Mouse (Mus musculus): ENCODE measurements around the gene Ufc1. TPM values are rescaled to one million over a fixed set of nuclear protein-coding genes. Genes with fewer than 3 reads are reported as not detected.
"Not testable (repeated sequence)": the region's sequence is repeated elsewhere in the genome, so short reads cannot be mapped to it uniquely, and the experiment has no call there.

The Ufc1 gene
- polyA plus RNA-seq, 2 experiments from 2014 or later, result 100 to 110 TPM

DNA sequence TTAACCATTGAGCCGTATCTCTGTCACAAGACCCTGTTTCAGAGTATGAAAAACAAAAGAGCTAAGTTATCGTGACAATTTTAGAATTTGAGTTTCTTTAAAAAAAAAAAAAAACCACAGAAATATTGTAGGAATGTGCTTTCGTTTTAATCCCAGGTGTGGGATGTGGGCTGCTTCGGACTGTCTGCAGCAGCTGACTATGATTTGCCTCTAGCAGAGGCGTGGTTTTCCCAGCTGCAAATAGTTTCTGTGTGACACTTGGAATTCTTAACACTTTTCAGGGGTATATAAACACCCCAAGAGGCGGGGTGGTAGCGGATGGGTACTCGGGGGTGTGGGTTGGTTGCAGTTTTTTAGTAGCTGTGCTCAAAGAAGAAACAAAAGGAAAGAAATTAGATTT lies 49.5 kb downstream of the Ufc1 start:
- ATAC-seq, result no peak

DNA sequence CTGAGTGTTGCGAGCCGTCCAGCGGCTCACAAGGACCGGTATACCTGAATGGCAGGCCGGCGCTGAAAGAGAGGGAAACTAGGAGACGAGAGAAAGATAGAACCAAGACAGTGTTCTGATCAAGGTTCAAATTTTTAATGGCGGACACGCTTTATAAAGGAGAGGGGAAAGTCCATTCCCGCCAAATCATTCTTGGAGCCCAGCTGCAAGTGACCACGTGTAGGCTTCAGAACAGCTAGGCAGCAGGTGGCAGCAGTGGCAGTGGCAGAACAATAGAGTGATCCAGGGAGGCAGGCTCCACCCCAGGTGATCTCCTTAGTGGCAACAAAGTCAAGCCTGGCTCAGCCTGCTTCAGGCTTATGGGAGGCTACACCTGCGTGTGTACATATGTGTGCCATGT lies 52.9 kb downstream of the Ufc1 start:
- ATAC-seq, result not testable (repeated sequence)

- no peak for ATAC-seq
Observed at GRCm38 (mm10) chr1:171240911-171241310, 53.9 kb downstream of the Ufc1 start.

DNA sequence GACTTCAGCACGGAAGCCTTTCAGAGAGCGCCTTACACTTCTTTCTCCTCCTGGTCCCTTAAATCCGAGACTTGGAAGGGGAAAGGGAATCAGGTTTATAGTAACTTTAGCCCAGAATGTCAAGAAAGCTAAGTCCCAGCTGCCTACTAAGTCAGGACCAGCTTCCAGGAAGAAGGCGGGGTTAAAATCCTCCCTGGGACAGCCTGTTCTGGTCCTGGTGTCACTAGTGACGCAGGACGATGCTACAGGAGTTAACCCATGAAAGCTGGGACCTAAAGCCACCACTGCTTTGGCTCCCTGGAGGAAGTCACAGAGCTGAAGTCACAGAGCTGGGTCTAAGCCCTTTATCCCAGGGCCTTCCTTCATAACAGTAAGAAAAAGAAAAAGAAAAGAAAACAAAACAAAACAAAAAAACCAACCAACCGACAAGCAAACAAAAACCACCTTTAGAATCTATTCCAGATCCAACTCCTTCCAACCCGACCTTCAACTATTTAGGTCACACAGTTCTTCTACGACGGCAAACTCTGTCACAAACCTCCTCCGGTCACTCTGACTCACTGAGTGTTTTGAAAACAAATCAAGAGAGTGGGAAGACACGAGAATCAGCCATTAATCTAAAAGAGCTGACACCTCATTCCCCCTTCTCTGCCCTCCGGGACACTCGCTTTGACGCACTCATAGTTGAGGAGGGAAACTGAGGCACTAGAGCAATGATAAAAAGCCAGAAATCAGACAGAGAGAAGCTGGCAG lies 54.7 kb downstream of the Ufc1 start:
- ATAC-seq, result no peak

Other genes starting within 250 kb of the Ufc1 start
- gene Fcgr3, start 230.1 kb downstream of the Ufc1 start, polyA plus RNA-seq (2017; shearing (Covaris generic)), result under 1 TPM in 1 of 2 experiments, not detected in 1; 0.45 TPM
- 1 to 10 TPM; 2.1 to 2.4 TPM for gene Cfap126, start 181.1 kb downstream of the Ufc1 start, polyA plus RNA-seq (2017; shearing (Covaris generic))
- gene Sdhc, start 144.4 kb downstream of the Ufc1 start, polyA plus RNA-seq (2017; shearing (Covaris generic)), result 100 to 1,000 TPM; 102 to 131 TPM
- not detected for gene Mpz, start 144.3 kb downstream of the Ufc1 start, polyA plus RNA-seq (2017; shearing (Covaris generic))
- not detected for gene Pcp4l1, start 98.8 kb downstream of the Ufc1 start, polyA plus RNA-seq (2017; shearing (Covaris generic))
- gene Nr1i3, start 81.1 kb downstream of the Ufc1 start, polyA plus RNA-seq (2017; shearing (Covaris generic)), result under 1 TPM; 0.40 to 0.66 TPM
- 10 to 100 TPM; 25.1 to 27.8 TPM for gene Tomm40l, start 72.5 kb downstream of the Ufc1 start, polyA plus RNA-seq (2017; shearing (Covaris generic))
- not detected for gene Apoa2, start 70.0 kb downstream of the Ufc1 start, polyA plus RNA-seq (2017; shearing (Covaris generic))
- 1 to 10 TPM; 1.7 to 4.0 TPM for gene Fcer1g, start 60.7 kb downstream of the Ufc1 start, polyA plus RNA-seq (2017; shearing (Covaris generic))
- gene Adamts4, start 44.6 kb downstream of the Ufc1 start, polyA plus RNA-seq (2017; shearing (Covaris generic)), result under 1 TPM in 1 of 2 experiments, not detected in 1; 0.09 TPM
- gene Ndufs2, start 43.6 kb downstream of the Ufc1 start, polyA plus RNA-seq (2017; shearing (Covaris generic)), result 100 to 1,000 TPM; 108 to 141 TPM
- 10 to 100 TPM; 33.1 to 35.7 TPM for gene B4galt3, start 24.7 kb downstream of the Ufc1 start, polyA plus RNA-seq (2017; shearing (Covaris generic))
- 10 to 100 TPM; 53.6 to 58.0 TPM for gene Ppox, start 13.8 kb downstream of the Ufc1 start, polyA plus RNA-seq (2017; shearing (Covaris generic))
- gene Usp21, start 7.0 kb downstream of the Ufc1 start, polyA plus RNA-seq (2017; shearing (Covaris generic)), result 10 to 100 TPM; 11.8 to 19.8 TPM
- 10 to 100 TPM; 33.7 to 35.2 TPM for gene Dedd, start 34.1 kb upstream of the Ufc1 start, polyA plus RNA-seq (2017; shearing (Covaris generic))
- 10 to 100 TPM; 26.3 to 29.7 TPM for gene Nit1, start 50.6 kb upstream of the Ufc1 start, polyA plus RNA-seq (2017; shearing (Covaris generic))
- gene Pfdn2, start 50.6 kb upstream of the Ufc1 start, polyA plus RNA-seq (2017; shearing (Covaris generic)), result 10 to 100 TPM; 34.7 to 60.5 TPM
- gene Klhdc9, start 65.8 kb upstream of the Ufc1 start, polyA plus RNA-seq (2017; shearing (Covaris generic)), result under 1 TPM in 1 of 2 experiments, not detected in 1; 0.48 TPM
- gene Nectin4, start 75.1 kb upstream of the Ufc1 start, polyA plus RNA-seq (2017; shearing (Covaris generic)), result under 1 TPM in 1 of 2 experiments, not detected in 1; 0.09 TPM
- gene Arhgap30, start 93.9 kb upstream of the Ufc1 start, polyA plus RNA-seq (2017; shearing (Covaris generic)), result 10 to 100 TPM; 71.7 to 78.8 TPM
- 10 to 100 TPM; 41.0 to 43.1 TPM for gene Usf1, start 116.3 kb upstream of the Ufc1 start, polyA plus RNA-seq (2017; shearing (Covaris generic))
- gene Tstd1, start 123.8 kb upstream of the Ufc1 start, polyA plus RNA-seq (2017; shearing (Covaris generic)), result 1 to 10 TPM; 5.9 to 10.0 TPM
- gene F11r, start 142.5 kb upstream of the Ufc1 start, polyA plus RNA-seq (2017; shearing (Covaris generic)), result under 1 TPM in 1 of 2 experiments, not detected in 1; 0.18 TPM
- 10 to 100 TPM in 1 of 2 experiments, 1 to 10 TPM in 1; 8.9 to 11.1 TPM for gene Alyref2, start 208.5 kb upstream of the Ufc1 start, polyA plus RNA-seq (2017; shearing (Covaris generic))
- gene Itln1, start 240.3 kb upstream of the Ufc1 start, polyA plus RNA-seq (2017; shearing (Covaris generic)), result not detected